Mouse (Mus musculus): ENCODE measurements at regions not wholly inside any gene's neighbourhood (a gene's known extent, or its start where the extent isn't known, plus 50 kb on each side); places are given as distances from the start of the nearest gene placed in this dataset.

GRCm38 (mm10) chr2:115399987-115400550, 181.4 kb upstream of the BC052040 start:
- DNase-seq (ENCODE audit: low spot score in 2 of 2), result no peak

- no peak for DNase-seq (ENCODE audit: low spot score in 2 of 2)
These were observed 179.3 kb upstream of the BC052040 start for GRCm38 (mm10) chr2:115402246-115402645.

GRCm38 (mm10) chr2:115432476-115432875, 149.0 kb upstream of the BC052040 start:
- no peak for DNase-seq (ENCODE audit: low spot score in 2 of 2)

GRCm38 (mm10) chr2:115441100-115441499, 140.4 kb upstream of the BC052040 start:
- no peak for DNase-seq (ENCODE audit: low spot score in 2 of 2)

GRCm38 (mm10) chr2:115449783-115450483, 131.6 kb upstream of the BC052040 start:
- DNase-seq (ENCODE audit: low spot score in 2 of 2), result no peak

GRCm38 (mm10) chr2:115455593-115455992, 125.9 kb upstream of the BC052040 start:
- no peak for DNase-seq (ENCODE audit: low spot score in 2 of 2)

GRCm38 (mm10) chr2:115456372-115457022, 125.0 kb upstream of the BC052040 start:
- no peak for DNase-seq (ENCODE audit: low spot score in 2 of 2)

GRCm38 (mm10) chr2:115460028-115460881, 121.3 kb upstream of the BC052040 start:
- no peak for DNase-seq (ENCODE audit: low spot score in 2 of 2)

GRCm38 (mm10) chr2:115460882-115461151, 120.7 kb upstream of the BC052040 start:
- no peak for DNase-seq (ENCODE audit: low spot score in 2 of 2)

- no peak for DNase-seq (ENCODE audit: low spot score in 2 of 2)
These were observed 115.3 kb upstream of the BC052040 start for GRCm38 (mm10) chr2:115466170-115466569.

- no peak for DNase-seq (ENCODE audit: low spot score in 2 of 2)
These were observed 114.3 kb upstream of the BC052040 start for GRCm38 (mm10) chr2:115467107-115467745.

- no peak for DNase-seq (ENCODE audit: low spot score in 2 of 2)
These were observed 113.6 kb upstream of the BC052040 start for GRCm38 (mm10) chr2:115467936-115468335.

- DNase-seq (ENCODE audit: low spot score in 2 of 2), result no peak
These were observed 113.0 kb upstream of the BC052040 start for GRCm38 (mm10) chr2:115468471-115468909.

- no peak for DNase-seq (ENCODE audit: low spot score in 2 of 2)
These were observed 112.2 kb upstream of the BC052040 start for GRCm38 (mm10) chr2:115469165-115469821.

- no peak for DNase-seq (ENCODE audit: low spot score in 2 of 2)
These were observed 109.1 kb upstream of the BC052040 start for GRCm38 (mm10) chr2:115472393-115472792.

GRCm38 (mm10) chr2:115483418-115484288, 97.9 kb upstream of the BC052040 start:
- no peak for DNase-seq (ENCODE audit: low spot score in 2 of 2)

- DNase-seq (ENCODE audit: low spot score in 2 of 2), result no peak
These were observed 93.1 kb upstream of the BC052040 start for GRCm38 (mm10) chr2:115488465-115488864.

GRCm38 (mm10) chr2:115493020-115493419, 88.5 kb upstream of the BC052040 start:
- no peak for DNase-seq (ENCODE audit: low spot score in 2 of 2)

GRCm38 (mm10) chr2:115499904-115500303, 81.6 kb upstream of the BC052040 start:
- DNase-seq (ENCODE audit: low spot score in 2 of 2), result no peak

GRCm38 (mm10) chr2:115509527-115509926, 72.0 kb upstream of the BC052040 start:
- DNase-seq (ENCODE audit: low spot score in 2 of 2), result no peak

Data from layer of hippocampus, postnatal 10 days (tissue).